Mouse (Mus musculus) intestine, postnatal 0 days (tissue): ENCODE measurements around the gene A330070K13Rik. TPM values are rescaled to one million over a fixed set of nuclear protein-coding genes. Genes with fewer than 3 reads are reported as not detected.

Experiments
- ATAC-seq: fragments of 200-750 bp; cut with Nextera tagmentation; 2 replicates; pipeline ENCODE4 v1.8.0; 2017; ENCODE audit warnings: mild to moderate bottlenecking, moderate TSS enrichment, moderate library complexity
- H3K27ac ChIP-seq: fragments of 300-500 bp; sonication (generic); 2 replicates; pipeline ENCODE4 v1.5.1; 2014; ENCODE audit warnings: mild to moderate bottlenecking, low read depth, low read length, moderate library complexity
- H3K27me3 ChIP-seq: fragments of 300-500 bp; sonication (generic); replicated peaks from 2 replicates; pipeline ENCODE4 v1.6.1; 2014; ENCODE audit warnings: low read length, mixed read lengths; ENCODE audit not compliant: control insufficient read depth, insufficient read depth
- H3K36me3 ChIP-seq: fragments of 300-500 bp; sonication (generic); 2 replicates; pipeline ENCODE4 v1.6.1; 2014; ENCODE audit warnings: mild to moderate bottlenecking, moderate library complexity; ENCODE audit not compliant: control insufficient read depth, insufficient read depth
- H3K4me1 ChIP-seq: fragments of 300-500 bp; sonication (generic); replicated peaks from 2 replicates; pipeline ENCODE4 v1.6.1; 2014; ENCODE audit warnings: antibody characterized with exemption, low read length, mixed read lengths; ENCODE audit not compliant: control insufficient read depth, insufficient read depth
- H3K4me2 ChIP-seq: fragments of 300-500 bp; sonication (generic); replicated peaks from 2 replicates; pipeline ENCODE4 v1.6.1; 2014; ENCODE audit warnings: low read depth, mild to moderate bottlenecking, moderate library complexity
- H3K4me3 ChIP-seq: fragments of 300-500 bp; sonication (generic); 2 replicates; pipeline ENCODE4 v1.5.1; 2014; ENCODE audit warnings: low read depth, low read length
- H3K9ac ChIP-seq: fragments of 300-500 bp; sonication (generic); 2 replicates; pipeline ENCODE4 v1.6.1; 2014; ENCODE audit warnings: mild to moderate bottlenecking, low read depth, low read length
- H3K9me3 ChIP-seq: fragments of 300-500 bp; sonication (generic); 2 replicates; pipeline ENCODE4 v1.6.1; 2016; ENCODE audit warnings: mixed run types; ENCODE audit not compliant: control insufficient read depth
- CTCF ChIP-seq: sonication (generic); IDR thresholded peaks from 2 replicates; pipeline ENCODE4 v1.5.1; 2016; ENCODE audit warnings: low read depth, mild to moderate bottlenecking, control low read depth, antibody characterized with exemption, moderate library complexity
- WGBS: fragments of 180-500 bp; shearing (Covaris S2); extraction: QIAGEN DNeasy Blood & Tissue Kit; methylation state at CpG from one replicate; pipeline ENCODE4 v1.1.7; 2014; 5-methylcytosine and 5-hydroxymethylcytosine counted together
- polyA plus RNA-seq: library from polyadenylated mRNA; unstranded; fragments of >200 nt; fragmentation: Nextera tagmentation; extraction: Ambion mirVana; gene quantifications from 2 replicates; pipeline ENCODE4 v1.2.1, GENCODE M21; 2015

Gene A330070K13Rik
- polyA plus RNA-seq, 1 experiment from 2014 or later = not detected

GRCm38 (mm10) chr5:130333566-130333965, 50.9 kb downstream of the A330070K13Rik start:
- H3K4me1 ChIP-seq = no peaks in the 10 kb centered on the region
- no peak overlapping the region for H3K4me3 ChIP-seq
- H3K9me3 ChIP-seq = no peaks in the 10 kb centered on the region
- no peak overlapping the region for H3K9ac ChIP-seq
- WGBS = 88% methylated on average over 7 of the region's 7 CpGs
- ATAC-seq = no peak
- H3K27ac ChIP-seq = no peak overlapping the region
- TF ChIP-seq CTCF = no peak
- H3K36me3 ChIP-seq = peaks cover 18% of the 10 kb centered on the region
- H3K4me2 ChIP-seq = no peak overlapping the region
- H3K27me3 ChIP-seq = no peaks in the 10 kb centered on the region

DNA sequence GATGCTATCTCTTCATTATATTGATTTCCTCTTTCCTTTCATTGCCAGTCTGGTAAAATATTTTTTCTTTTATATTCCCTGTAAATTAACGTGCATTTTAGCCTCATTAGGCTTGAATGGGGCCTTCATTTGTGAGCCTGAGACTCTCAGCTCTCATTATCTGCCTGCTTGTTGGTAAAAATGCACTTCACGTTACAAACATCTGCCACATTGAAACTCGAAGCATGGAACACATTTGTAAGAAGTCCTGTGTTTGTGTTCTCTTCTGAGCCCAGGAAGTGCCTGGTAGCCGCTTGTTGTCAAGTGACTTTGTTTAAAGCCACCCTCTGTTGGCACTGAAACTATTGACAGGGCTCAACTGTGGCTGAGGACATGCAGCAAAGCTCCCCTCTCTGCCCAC, 53.2 kb downstream of the A330070K13Rik start:
- no peak for ATAC-seq
- H3K27ac ChIP-seq = no peak overlapping the region
- no peak overlapping the region for H3K4me2 ChIP-seq
- no peak overlapping the region for H3K4me3 ChIP-seq
- H3K27me3 ChIP-seq = no peaks in the 10 kb centered on the region
- no peaks in the 10 kb centered on the region for H3K9me3 ChIP-seq
- WGBS = 74% methylated on average over 4 of the region's 4 CpGs
- no peaks in the 10 kb centered on the region for H3K4me1 ChIP-seq
- peaks cover 21% of the 10 kb centered on the region for H3K36me3 ChIP-seq
- no peak overlapping the region for H3K9ac ChIP-seq
- no peak for TF ChIP-seq CTCF

GRCm38 (mm10) chr5:130330801-130331200, 53.6 kb downstream of the A330070K13Rik start:
- WGBS = 76% methylated on average over 4 of the region's 4 CpGs
- H3K27me3 ChIP-seq = no peaks in the 10 kb centered on the region
- H3K4me1 ChIP-seq = no peaks in the 10 kb centered on the region
- no peak for TF ChIP-seq CTCF
- H3K36me3 ChIP-seq = peaks cover 19% of the 10 kb centered on the region
- H3K9me3 ChIP-seq = no peaks in the 10 kb centered on the region
- H3K9ac ChIP-seq = no peak overlapping the region
- no peak overlapping the region for H3K27ac ChIP-seq
- ATAC-seq = no peak
- H3K4me3 ChIP-seq = no peak overlapping the region
- H3K4me2 ChIP-seq = no peak overlapping the region

DNA sequence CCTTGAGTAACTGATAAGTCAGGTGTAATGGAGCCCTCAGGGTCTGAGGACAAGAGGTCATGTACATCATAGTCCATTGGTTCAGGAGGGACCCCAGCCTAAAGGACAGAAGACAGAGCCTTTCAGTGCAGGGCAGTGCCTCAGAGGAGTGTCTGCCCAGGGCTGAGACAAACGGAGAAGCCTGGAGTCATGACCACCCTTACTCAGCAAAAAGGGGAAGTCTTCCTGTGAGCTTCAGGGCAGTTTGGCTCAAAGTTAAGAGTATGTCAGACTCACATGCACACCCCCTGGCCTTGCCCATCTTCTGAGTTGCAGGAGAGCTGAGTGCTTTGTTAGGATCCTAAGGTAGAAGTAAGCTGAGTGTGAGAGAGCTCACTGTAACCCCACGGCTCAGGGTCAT, 54.5 kb downstream of the A330070K13Rik start:
- no peak for ATAC-seq
- peaks cover 16% of the 10 kb centered on the region for H3K36me3 ChIP-seq
- no peaks in the 10 kb centered on the region for H3K27me3 ChIP-seq
- no peaks in the 10 kb centered on the region for H3K4me1 ChIP-seq
- H3K4me2 ChIP-seq = no peak overlapping the region
- 60% methylated on average over 2 of the region's 2 CpGs for WGBS
- H3K27ac ChIP-seq = no peak overlapping the region
- no peaks in the 10 kb centered on the region for H3K9me3 ChIP-seq
- no peak for TF ChIP-seq CTCF
- no peak overlapping the region for H3K9ac ChIP-seq
- no peak overlapping the region for H3K4me3 ChIP-seq

Other genes starting within 250 kb of the A330070K13Rik start
- 2.4 and 2.9 TPM in 2 replicates for gene Kctd7, start 239.8 kb downstream of the A330070K13Rik start, polyA plus RNA-seq
- gene Rabgef1, start 212.8 kb downstream of the A330070K13Rik start, polyA plus RNA-seq = 21.1 and 21.9 TPM in 2 replicates
- gene Tmem248, start 167.6 kb downstream of the A330070K13Rik start, polyA plus RNA-seq = 45.7 and 47.0 TPM in 2 replicates
- gene Sbds, start 129.1 kb downstream of the A330070K13Rik start, polyA plus RNA-seq = 97.7 and 105 TPM in 2 replicates
- 12.0 and 15.0 TPM in 2 replicates for gene Tyw1, start 129.0 kb downstream of the A330070K13Rik start, polyA plus RNA-seq
- gene Caln1, start 15.2 kb downstream of the A330070K13Rik start, polyA plus RNA-seq = 0.14 TPM in 1 of 2 replicates, not detected in the other